Mouse (Mus musculus): ENCODE measurements around the gene B230118H07Rik. TPM values are rescaled to one million over a fixed set of nuclear protein-coding genes. Genes with fewer than 3 reads are reported as not detected.

B230118H07Rik gene
- polyA plus RNA-seq, 1 experiment: 38.3 TPM

DNA sequence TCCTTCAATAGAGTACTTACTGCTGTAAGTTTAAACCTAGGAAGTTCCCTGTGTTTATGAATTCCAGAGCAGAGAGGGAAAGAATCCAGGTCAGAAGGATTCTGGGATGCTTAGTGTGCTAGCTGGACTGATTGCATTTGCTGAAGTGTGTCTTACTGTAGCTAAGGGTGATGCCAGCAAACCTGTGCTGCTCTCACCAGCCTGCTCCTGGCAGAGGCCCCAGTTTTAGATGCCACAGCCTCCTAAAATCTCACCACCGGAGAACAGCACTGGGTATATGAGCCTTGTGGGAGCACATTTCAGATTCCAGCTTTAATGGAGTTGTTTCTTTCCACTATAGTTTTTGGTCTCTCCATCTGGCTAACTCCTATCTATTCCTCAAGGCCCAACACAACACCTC lies 129.4 kb downstream of the B230118H07Rik start:
- no peaks in the 10 kb centered on the region for H3K36me3 ChIP-seq (ENCODE audit: control insufficient read depth, insufficient read depth, low read length, poor library complexity, severe bottlenecking)
- no peak for TF ChIP-seq EP300 (IDR thresholded peaks at IDR 0.05; ENCODE audit: insufficient read depth, low read depth, low read length)
- no peak for TF ChIP-seq CTCF (IDR thresholded peaks at IDR 0.05; ENCODE audit: low read depth, low read length)
- no peak for TF ChIP-seq POLR2A (IDR thresholded peaks at IDR 0.05; ENCODE audit: insufficient read depth, low read length)
- H3K27me3 ChIP-seq (ENCODE audit: control insufficient read depth, insufficient read depth, low read length, poor library complexity, severe bottlenecking): no peaks in the 10 kb centered on the region
- H3K9me3 ChIP-seq (replicated peaks; ENCODE audit: control insufficient read depth, insufficient read depth, low read length, poor library complexity, severe bottlenecking): no peaks in the 10 kb centered on the region
- H3K4me3 ChIP-seq (ENCODE audit: low read depth, low read length): no peak overlapping the region
- no peaks in the 10 kb centered on the region for H3K4me1 ChIP-seq (ENCODE audit: control insufficient read depth, insufficient read depth, low read length)
- H3K27ac ChIP-seq (ENCODE audit: insufficient read depth, low read length): no peak overlapping the region
- H3K9ac ChIP-seq (ENCODE audit: low read depth, poor library complexity, severe bottlenecking): no peak overlapping the region

Other genes starting within 250 kb of the B230118H07Rik start
- not detected in 2 replicates for gene Rag2, start 24.8 kb downstream of the B230118H07Rik start, polyA plus RNA-seq (2011; ENCODE audit: insufficient read depth, insufficient read length, low read depth, missing spikeins)
- gene Rag1, start within 50 bp of the B230118H07Rik start, polyA plus RNA-seq (2011; ENCODE audit: insufficient read depth, insufficient read length, low read depth, missing spikeins): not detected in 2 replicates
- gene Traf6, start 28.9 kb upstream of the B230118H07Rik start, polyA plus RNA-seq (2011; ENCODE audit: insufficient read depth, insufficient read length, low read depth, missing spikeins): 17.5 and 17.6 TPM in 2 replicates
- 28.2 and 28.6 TPM in 2 replicates for gene Prr5l, start 233.5 kb upstream of the B230118H07Rik start, polyA plus RNA-seq (2011; ENCODE audit: insufficient read depth, insufficient read length, low read depth, missing spikeins)
- 29.5 and 32.2 TPM in 2 replicates for gene Commd9, start 236.7 kb upstream of the B230118H07Rik start, polyA plus RNA-seq (2011; ENCODE audit: insufficient read depth, insufficient read length, low read depth, missing spikeins)